Mouse (Mus musculus) central nervous system, embryonic 14 days (tissue): Measurements from ENCODE around the gene Fam104a. TPM values are rescaled to one million over a fixed set of nuclear protein-coding genes. Genes with fewer than 3 reads are reported as not detected.

Experiments
- polyA plus RNA-seq: library from polyadenylated mRNA; depleted of rRNA; stranded (reverse); fragments of >200 nt; gene quantifications from 2 replicates; pipeline ENCODE4 v1.2.3, GENCODE M21; 2012; rRNA removed

The Fam104a gene
- polyA plus RNA-seq = 32.9 and 34.4 TPM in 2 replicates

DNA sequence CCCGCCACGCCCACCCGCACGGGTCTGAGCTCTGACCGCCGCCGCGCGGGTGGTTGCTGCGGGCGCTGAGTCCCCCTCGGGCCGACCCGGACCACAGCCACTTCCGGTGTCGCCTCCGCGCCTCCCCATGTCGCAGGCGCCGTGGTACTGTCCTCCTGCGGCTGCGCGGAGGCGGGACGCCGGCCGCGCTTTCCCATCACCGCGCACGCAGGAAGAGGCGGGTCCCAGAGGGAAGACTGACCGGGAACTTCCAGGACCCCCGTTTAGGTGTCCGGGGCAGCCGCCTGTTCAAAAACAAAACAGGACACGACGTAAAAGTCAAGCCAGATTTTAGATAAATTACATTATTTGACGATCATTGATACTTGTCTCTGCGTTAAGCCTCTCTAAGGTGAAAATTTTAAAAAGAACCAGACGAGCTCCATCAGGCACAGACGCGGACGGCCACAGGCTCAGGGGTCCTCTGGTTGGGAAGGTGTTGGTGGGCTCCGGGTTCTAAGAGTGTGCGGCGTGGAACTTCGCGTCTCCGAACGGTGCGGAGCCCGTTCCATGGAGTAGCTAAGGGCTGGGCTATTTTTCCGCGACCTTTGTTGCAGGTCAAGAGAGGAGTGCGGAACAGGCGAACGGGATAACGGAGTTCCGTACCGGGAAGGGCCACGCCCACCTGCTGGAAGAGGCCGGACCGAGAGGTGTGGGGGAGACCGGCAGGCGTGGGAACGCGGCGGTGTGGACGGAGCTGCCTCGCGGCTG is at the start of gene Fam104a, which contains the start of gene D11Wsu47e:
Fam104a (minus strand) TSS at position 199 of the 750 bp plus-strand sequence.
D11Wsu47e (plus strand) TSS at position 456 of the 750 bp plus-strand sequence.

DNA sequence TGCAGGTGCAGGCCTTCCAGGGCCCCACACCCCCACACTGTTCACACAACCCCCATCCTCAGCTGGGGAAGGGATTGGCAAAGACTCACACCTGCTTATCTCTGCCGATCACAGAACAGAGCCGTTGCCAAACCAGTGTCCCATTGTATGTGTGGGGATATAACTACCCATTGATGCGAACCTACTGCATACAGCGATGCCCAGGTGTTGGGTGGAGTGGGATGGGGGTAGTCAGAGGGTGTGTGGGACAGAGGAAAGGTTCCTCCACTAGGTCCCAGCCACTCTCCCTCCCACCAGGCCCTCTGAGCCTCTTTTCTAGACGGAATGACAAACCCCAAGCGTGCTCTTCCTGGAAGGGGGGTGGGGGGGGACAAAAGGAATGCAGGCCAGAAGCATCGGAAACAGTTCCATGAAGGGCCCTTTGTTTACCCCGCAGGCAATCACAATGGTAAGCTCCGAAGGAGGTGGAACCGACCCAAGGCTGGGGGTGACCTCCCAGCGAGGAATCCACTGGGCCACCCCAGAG is 25.8 kb upstream of the Fam104a start, which contains the start of gene Cpsf4l:
Cpsf4l (minus strand) TSS at position 287 of the 526 bp plus-strand sequence.

DNA sequence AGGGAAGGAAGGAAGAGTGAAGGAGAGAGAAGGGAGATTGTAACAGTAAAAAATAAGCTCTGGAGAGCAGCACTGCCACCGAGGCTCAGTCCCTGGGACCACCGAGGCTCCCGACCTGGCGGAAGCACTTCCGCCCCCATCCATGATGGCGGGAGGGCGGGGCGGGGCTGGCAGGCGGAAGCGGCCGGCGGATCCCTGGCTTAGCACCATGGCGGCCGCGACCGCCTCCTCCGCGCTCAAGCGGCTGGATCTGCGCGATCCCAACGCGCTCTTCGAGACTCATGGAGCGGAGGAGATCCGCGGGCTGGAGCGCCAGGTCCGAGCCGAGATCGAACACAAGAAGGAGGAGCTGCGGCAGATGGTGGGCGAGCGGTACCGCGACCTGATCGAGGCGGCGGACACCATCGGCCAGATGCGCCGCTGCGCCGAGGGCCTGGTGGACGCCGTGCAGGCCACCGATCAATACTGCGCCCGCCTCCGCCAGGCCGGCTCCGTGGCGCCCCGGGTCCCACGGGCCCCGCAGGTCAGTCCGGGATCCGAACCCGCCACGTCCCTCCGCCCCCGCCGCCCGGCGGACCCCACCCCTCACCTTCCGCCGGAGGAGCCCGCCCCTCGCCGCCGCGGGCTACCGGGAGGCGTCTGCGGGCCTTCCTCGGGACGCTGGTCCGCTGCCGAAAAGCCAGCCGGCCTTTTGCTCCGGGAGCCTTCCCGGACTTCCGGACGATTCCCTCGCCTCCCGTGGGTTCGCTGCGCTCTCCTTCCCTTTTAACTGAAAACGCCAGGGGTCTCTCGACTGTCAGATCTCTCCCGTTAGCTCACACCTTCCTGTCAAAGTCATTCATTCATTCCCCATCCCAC is 34.4 kb downstream of the Fam104a start, which contains the start of gene Slc39a11:
Slc39a11 (minus strand) TSS at position 727 of the 858 bp plus-strand sequence.

DNA sequence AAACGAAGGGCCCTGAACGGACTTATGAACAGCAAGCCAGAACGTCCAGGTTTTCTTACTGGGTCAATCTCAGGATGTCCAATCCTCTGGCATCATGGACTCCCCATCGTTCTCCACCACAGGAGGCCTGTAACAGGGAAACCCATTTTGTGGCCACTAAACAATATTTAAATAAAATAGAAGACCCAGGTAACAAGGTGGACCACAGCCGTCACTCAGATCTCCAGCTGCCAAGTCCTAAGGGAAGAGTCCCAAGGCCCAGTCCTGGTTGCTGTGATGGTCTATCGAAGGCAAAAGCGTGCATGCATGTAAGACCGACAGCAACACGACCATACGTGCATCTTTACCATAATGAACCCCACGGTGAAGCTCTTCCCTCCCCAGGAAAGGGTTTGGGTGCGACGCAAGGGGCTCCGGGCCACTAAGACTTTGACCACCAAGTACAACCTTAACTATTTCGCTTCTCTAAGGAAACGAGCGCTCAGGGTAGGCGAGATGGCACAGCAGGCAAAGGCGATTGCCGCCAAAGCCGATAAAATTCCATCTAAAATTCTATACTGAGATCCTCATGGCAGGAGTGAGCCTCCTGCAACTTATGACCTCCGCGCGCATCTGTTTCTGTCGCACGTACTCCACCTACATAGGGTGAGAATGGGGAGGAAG is 35.1 kb downstream of the Fam104a start, which contains the start of gene Cog1:
Cog1 (plus strand) TSS at position 480 of the 663 bp plus-strand sequence.

DNA sequence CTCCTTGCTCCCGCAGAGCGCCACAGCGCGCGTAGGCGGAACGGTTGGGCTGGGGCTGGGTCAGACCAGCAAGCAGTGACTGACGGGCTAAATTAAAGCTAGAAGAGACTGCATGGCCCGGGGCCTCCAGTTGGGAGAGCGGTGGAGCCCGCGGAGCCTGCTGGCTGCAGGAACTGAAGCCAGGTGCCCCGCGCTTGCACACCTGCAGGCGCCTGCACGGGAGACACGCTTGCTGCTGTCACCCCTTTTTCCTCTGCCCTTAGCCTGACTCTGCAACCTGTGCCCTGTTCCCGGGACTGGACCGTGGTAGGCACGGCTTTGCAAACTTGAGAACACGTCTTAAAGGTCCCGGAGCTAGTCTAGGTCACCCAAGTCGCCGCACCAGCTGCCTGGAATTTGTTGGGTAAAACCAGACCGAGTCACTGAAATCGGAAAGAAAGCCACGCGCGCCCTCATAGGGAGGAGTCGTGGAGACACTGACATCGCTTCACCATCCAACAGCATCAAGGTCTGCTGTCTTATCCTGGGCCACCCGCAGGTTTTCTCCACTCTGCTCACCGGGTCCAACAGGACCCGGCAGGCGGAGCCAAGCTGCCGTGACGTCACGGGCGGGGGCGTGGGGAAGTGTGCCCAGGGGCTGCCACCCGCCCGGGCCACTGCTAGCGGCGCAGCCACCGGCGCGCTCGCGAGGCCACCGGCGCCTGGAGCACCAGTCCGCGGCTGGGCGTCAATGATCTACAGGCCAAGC is 65.1 kb downstream of the Fam104a start, which contains the start of gene Sstr2:
Sstr2 (plus strand) TSS at position 671 of the 748 bp plus-strand sequence.

Other genes with a start within 250 kb of the Fam104a start
- 27.3 and 49.1 TPM in 2 replicates for gene Sstr2, start 64.8 kb downstream of the Fam104a start, polyA plus RNA-seq
- gene Cog1, start 35.0 kb downstream of the Fam104a start, polyA plus RNA-seq = 49.8 and 51.6 TPM in 2 replicates
- 20.8 and 22.2 TPM in 2 replicates for gene Slc39a11, start 34.1 kb downstream of the Fam104a start, polyA plus RNA-seq
- gene D11Wsu47e, start 257 bp upstream of the Fam104a start, polyA plus RNA-seq = 32.5 and 36.1 TPM in 2 replicates
- 0.17 and 0.38 TPM in 2 replicates for gene Cpsf4l, start 25.9 kb upstream of the Fam104a start, polyA plus RNA-seq
- 49.0 and 51.6 TPM in 2 replicates for gene Cdc42ep4, start 67.7 kb upstream of the Fam104a start, polyA plus RNA-seq